Mouse (Mus musculus) stomach, postnatal 0 days (tissue): Measurements from ENCODE around the gene Siva1.

Experiments
- CTCF ChIP-seq: IDR thresholded peaks from 2 replicates; pipeline ENCODE4 v1.5.1; 2016; ENCODE audit warnings: antibody characterized with exemption, low read depth, mild to moderate bottlenecking, moderate library complexity
- EP300 ChIP-seq: optimal IDR thresholded peaks from 2 replicates; pipeline ENCODE3; 2016; ENCODE audit warnings: antibody characterized with exemption

DNA sequence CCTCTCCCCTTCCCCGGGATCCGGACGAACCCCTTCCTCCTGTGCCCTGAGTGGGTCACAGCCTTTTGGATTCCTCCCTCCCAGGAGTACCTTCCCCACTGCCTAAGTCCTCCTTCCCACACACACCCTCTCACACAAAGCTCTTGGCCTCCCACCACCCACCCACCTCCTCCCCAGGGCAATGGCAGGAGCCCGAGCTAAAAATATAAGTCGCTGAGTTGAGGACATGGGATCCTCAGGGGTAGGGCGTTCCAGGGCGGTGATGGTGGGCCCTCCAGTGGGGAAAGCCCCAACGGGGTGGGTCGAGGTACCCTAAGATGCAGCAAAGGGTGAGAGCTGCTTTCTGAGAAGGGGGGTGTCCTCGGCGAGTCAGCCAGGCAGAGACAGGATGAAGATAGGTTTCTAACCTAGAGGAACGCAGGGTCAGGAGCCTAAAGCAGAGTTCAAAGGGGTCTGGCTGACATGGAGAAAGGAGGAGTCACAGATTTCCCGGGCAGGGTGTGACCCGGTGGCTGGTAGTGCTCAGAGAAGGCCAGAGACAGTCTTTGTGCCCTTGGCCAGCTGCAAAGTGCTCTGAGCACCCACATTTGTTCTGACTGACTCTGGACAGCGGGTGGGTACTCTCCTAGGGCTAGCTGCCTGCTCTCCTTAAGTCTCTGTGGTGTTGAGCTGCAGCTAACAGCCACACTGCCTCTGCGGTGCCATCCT is 24.0 kb upstream of the Siva1 start:
- TF ChIP-seq EP300 (no peak), CTCF (no peak)
